In genomic region chr5:30587681-30588300, GRCm38 (mm10) we compare ENCODE assay signal across 8 mouse cellular contexts. TPM values are rescaled to one million over a fixed set of nuclear protein-coding genes. Genes with fewer than 3 reads are reported as not detected.
DNase-seq lines count a peak whose midpoint lies in the region; ATAC-seq and TF ChIP-seq lines count a peak whose summit lies in the region.

Kcnk3 (plus strand) TSS chr5:30588170.

- no peak within 1 kb of the TSS for H3K4me3 ChIP-seq in thymus, adult 2 months (ENCODE audit: control insufficient read depth, insufficient read depth, low read length)
- peak within 1 kb of the TSS; percentile 37 for H3K4me3 ChIP-seq in embryonic facial prominence, embryonic 11.5 days (ENCODE audit: low read depth, low read length)
- peak within 1 kb of the TSS; percentile 67 for H3K4me3 ChIP-seq in heart, embryonic 11.5 days (ENCODE audit: low read depth, low read length)
- H3K4me3 ChIP-seq in kidney, embryonic 15.5 days (replicated peaks), result peak within 1 kb of the TSS; percentile 47
- H3K4me3 ChIP-seq in liver, embryonic 16.5 days (ENCODE audit: low read depth, low read length), result peak within 1 kb of the TSS; percentile 38
- peak within 1 kb of the TSS; percentile 95 for H3K4me3 ChIP-seq in olfactory bulb, adult 2 months (ENCODE audit: insufficient read depth, low read depth, low read length)

- no peaks in the 10 kb centered on the region for H3K36me3 ChIP-seq in thymus, adult 2 months (ENCODE audit: control insufficient read depth, insufficient read depth, low read length)
- no peaks in the 10 kb centered on the region for H3K36me3 ChIP-seq in embryonic facial prominence, embryonic 11.5 days (replicated peaks; ENCODE audit: control insufficient read depth, insufficient read depth, low read depth, low read length)
- H3K36me3 ChIP-seq in heart, embryonic 11.5 days (ENCODE audit: control insufficient read depth, insufficient read depth, low read length), result no peaks in the 10 kb centered on the region
- no peaks in the 10 kb centered on the region for H3K36me3 ChIP-seq in kidney, embryonic 15.5 days
- no peaks in the 10 kb centered on the region for H3K36me3 ChIP-seq in liver, embryonic 16.5 days (ENCODE audit: control insufficient read depth, insufficient read depth)

- peak within 1 kb of the TSS; percentile 9; the same call in 1 of the 2 replicates for H3K9ac ChIP-seq in embryonic facial prominence, embryonic 11.5 days (replicated peaks; ENCODE audit: low read length)
- peak within 1 kb of the TSS; percentile 78 for H3K9ac ChIP-seq in heart, embryonic 11.5 days (ENCODE audit: low read depth, low read length)
- H3K9ac ChIP-seq in kidney, embryonic 15.5 days, result 0 out of 2 replicates have a peak within 1 kb of the TSS, but pooled peaks have one; percentile 17
- H3K9ac ChIP-seq in liver, embryonic 16.5 days (ENCODE audit: low read depth, low read length), result no peak within 1 kb of the TSS

- peaks cover 3% of the 10 kb centered on the region; the same call in 1 of the 2 replicates for H3K27me3 ChIP-seq in thymus, adult 2 months (ENCODE audit: control insufficient read depth, insufficient read depth, low read length)
- H3K27me3 ChIP-seq in embryonic facial prominence, embryonic 11.5 days (ENCODE audit: control insufficient read depth, insufficient read depth, low read length), result peaks cover 23% of the 10 kb centered on the region
- peaks cover 28% of the 10 kb centered on the region for H3K27me3 ChIP-seq in heart, embryonic 11.5 days (ENCODE audit: control insufficient read depth, insufficient read depth, low read length)
- peaks cover 74% of the 10 kb centered on the region for H3K27me3 ChIP-seq in kidney, embryonic 15.5 days
- peaks cover 46% of the 10 kb centered on the region for H3K27me3 ChIP-seq in liver, embryonic 16.5 days (ENCODE audit: control insufficient read depth, insufficient read depth, low read depth, low read length)

- peak; percentile 23 for DNase-seq in thymus, adult 2 months
- DNase-seq in thymus, adult 18-20 months, result no peak
- peak; percentile 70 for DNase-seq in embryonic facial prominence, embryonic 11.5 days (ENCODE audit: low spot score)
- peak; percentile 74 for DNase-seq in urinary bladder, postnatal 14 days (ENCODE audit: low spot score)

- H3K27ac ChIP-seq in thymus, adult 2 months (ENCODE audit: control insufficient read depth, insufficient read depth, low read length), result no peak within 1 kb of the TSS
- H3K27ac ChIP-seq in embryonic facial prominence, embryonic 11.5 days (replicated peaks; ENCODE audit: low read depth, low read length), result no peak within 1 kb of the TSS
- peak within 1 kb of the TSS; percentile 66 for H3K27ac ChIP-seq in heart, embryonic 11.5 days (ENCODE audit: low read depth, low read length)
- H3K27ac ChIP-seq in kidney, embryonic 15.5 days, result no peak within 1 kb of the TSS
- H3K27ac ChIP-seq in liver, embryonic 16.5 days (ENCODE audit: low read length), result no peak within 1 kb of the TSS
- H3K27ac ChIP-seq in olfactory bulb, adult 2 months (ENCODE audit: insufficient read depth, low read depth, low read length), result peak within 1 kb of the TSS; percentile 94

- H3K4me2 ChIP-seq in embryonic facial prominence, embryonic 11.5 days (ENCODE audit: low read depth, low read length), result peak within 1 kb of the TSS; percentile 94
- H3K4me2 ChIP-seq in heart, embryonic 11.5 days, result peak within 1 kb of the TSS; percentile 91
- peak within 1 kb of the TSS; percentile 91 for H3K4me2 ChIP-seq in kidney, embryonic 15.5 days
- H3K4me2 ChIP-seq in liver, embryonic 16.5 days (ENCODE audit: low read depth, low read length), result peak within 1 kb of the TSS; percentile 55

- no peaks in the 10 kb centered on the region for H3K4me1 ChIP-seq in thymus, adult 2 months (replicated peaks; ENCODE audit: control insufficient read depth, insufficient read depth, low read length)
- peaks cover 9% of the 10 kb centered on the region for H3K4me1 ChIP-seq in embryonic facial prominence, embryonic 11.5 days (ENCODE audit: control insufficient read depth, insufficient read depth, low read length)
- H3K4me1 ChIP-seq in heart, embryonic 11.5 days (ENCODE audit: control insufficient read depth, insufficient read depth, low read length), result peaks cover 38% of the 10 kb centered on the region
- H3K4me1 ChIP-seq in kidney, embryonic 15.5 days, result peaks cover 20% of the 10 kb centered on the region
- H3K4me1 ChIP-seq in liver, embryonic 16.5 days (ENCODE audit: control insufficient read depth, low read depth, low read length), result peaks cover 5% of the 10 kb centered on the region; the same call in 1 of the 2 replicates
- peaks cover 52% of the 10 kb centered on the region for H3K4me1 ChIP-seq in olfactory bulb, adult 2 months (ENCODE audit: control insufficient read depth, insufficient read depth, low read length)

- TF ChIP-seq CTCF in thymus, adult 2 months (IDR thresholded peaks at IDR 0.05; ENCODE audit: borderline replicate concordance, control insufficient read depth, extremely low read depth, insufficient read depth, low read length, poor library complexity), result no peak
- no peak for TF ChIP-seq CTCF in olfactory bulb, adult 2 months (IDR thresholded peaks at IDR 0.05; ENCODE audit: insufficient read depth, low read depth, low read length)

- ATAC-seq in embryonic facial prominence, embryonic 11.5 days (replicated peaks; ENCODE audit: insufficient number of reproducible peaks, low FRiP score, low TSS enrichment, low read depth), result 0 out of 2 replicates have a peak, but pooled peaks have one; percentile 41
- ATAC-seq in heart, embryonic 11.5 days (replicated peaks; ENCODE audit: insufficient number of reproducible peaks, low FRiP score, low TSS enrichment), result no peak; the same call in 1 of the 2 replicates
- ATAC-seq in kidney, embryonic 15.5 days (replicated peaks; ENCODE audit: low FRiP score), result peak; percentile 64
- peak; percentile 35; the same call in 1 of the 2 replicates for ATAC-seq in liver, embryonic 16.5 days (ENCODE audit: low read depth)

- 13% methylated on average over 36 of the region's 54 CpGs for WGBS in thymus, adult 2 months
- 1% methylated on average over 28 of the region's 54 CpGs for WGBS in embryonic facial prominence, embryonic 11.5 days
- 1% methylated on average over 27 of the region's 54 CpGs for WGBS in heart, embryonic 11.5 days (ENCODE audit: insufficient replicate concordance)
- WGBS in kidney, embryonic 15.5 days, result 1% methylated on average over 23 of the region's 54 CpGs
- 5% methylated on average over 14 of the region's 54 CpGs for WGBS in liver, embryonic 16.5 days (ENCODE audit: insufficient replicate concordance)
- 5% methylated on average over 39 of the region's 54 CpGs for WGBS in olfactory bulb, adult 2 months

- TF ChIP-seq POLR2A in thymus, adult 2 months (IDR thresholded peaks at IDR 0.05; ENCODE audit: control insufficient read depth, extremely low read depth, insufficient read depth, low read length, poor library complexity), result no peak
- no peak for TF ChIP-seq POLR2A in olfactory bulb, adult 2 months (IDR thresholded peaks at IDR 0.05; ENCODE audit: insufficient read depth, low read depth, low read length)

- H3K9me3 ChIP-seq in embryonic facial prominence, embryonic 11.5 days (replicated peaks; ENCODE audit: control insufficient read depth, low read length), result no peaks in the 10 kb centered on the region
- H3K9me3 ChIP-seq in heart, embryonic 11.5 days (replicated peaks; ENCODE audit: control insufficient read depth, low read length), result no peaks in the 10 kb centered on the region
- H3K9me3 ChIP-seq in kidney, embryonic 15.5 days (replicated peaks), result no peaks in the 10 kb centered on the region
- H3K9me3 ChIP-seq in liver, embryonic 16.5 days (replicated peaks; ENCODE audit: control insufficient read depth, low read length), result no peaks in the 10 kb centered on the region

RNA-seq across cellular contexts. Expression of gene Kcnk3, which starts in this region (rescaled TPM):
- polyA plus RNA-seq in thymus, adult 2 months (2012; rRNA removed), result 22.7 and 27.7 TPM in 2 replicates
- 0.60 and 0.98 TPM in 2 replicates for polyA plus RNA-seq in embryonic facial prominence, embryonic 11.5 days (2014; fragmentation: Nextera tagmentation; extraction: Ambion mirVana)
- polyA plus RNA-seq in heart, embryonic 11.5 days (2014; fragmentation: Nextera tagmentation; extraction: Ambion mirVana), result 36.8 and 37.8 TPM in 2 replicates
- 2.7 and 8.0 TPM in 2 replicates for polyA plus RNA-seq in kidney, embryonic 15.5 days (2015; fragmentation: Nextera tagmentation; extraction: Ambion mirVana)
- polyA plus RNA-seq in liver, embryonic 16.5 days (2015; fragmentation: Nextera tagmentation; extraction: Ambion mirVana), result 0.13 and 0.47 TPM in 2 replicates
- polyA plus RNA-seq in olfactory bulb, adult 2 months (2012; ENCODE audit: insufficient read depth, insufficient read length, low replicate concordance, missing spikeins), result not detected in 2 replicates

Comparison
In these comparisons a context has a peak if more than half of its experiments do, and no peak if none do; other contexts are left out.
1. DNase-seq: peak in thymus, adult 2 months (single experiment) and urinary bladder, postnatal 14 days (single experiment); none in thymus, adult 18-20 months (0 of 2).
2. Peak in DNase-seq, ATAC-seq, H3K4me3 ChIP-seq, H3K9ac ChIP-seq and H3K4me2 ChIP-seq in embryonic facial prominence, embryonic 11.5 days; RNA of the gene not detected or under 1 TPM.
3. Peak in ATAC-seq, H3K4me3 ChIP-seq and H3K4me2 ChIP-seq in liver, embryonic 16.5 days; RNA of the gene not detected or under 1 TPM.
4. H3K27ac ChIP-seq: peak in heart, embryonic 11.5 days (single experiment) and olfactory bulb, adult 2 months (single experiment); none in thymus, adult 2 months (single experiment), embryonic facial prominence, embryonic 11.5 days (single experiment), kidney, embryonic 15.5 days (single experiment) and liver, embryonic 16.5 days (single experiment).
5. Peak in every context shown above with its lines, with median percentiles within 50 percentile points of each other: H3K4me2 ChIP-seq.